Mouse (Mus musculus) layer of hippocampus, adult 9-10 months (tissue): ENCODE measurements around the gene Soat2.
"Not testable (repeated sequence)": the region's sequence is repeated elsewhere in the genome, so short reads cannot be mapped to it uniquely, and the experiment has no call there.

Source experiments
- DNase-seq: peaks from one replicate; pipeline ENCODE4 v3.0.0; 2022; ENCODE audit warnings: low spot score

The Soat2 gene

DNA sequence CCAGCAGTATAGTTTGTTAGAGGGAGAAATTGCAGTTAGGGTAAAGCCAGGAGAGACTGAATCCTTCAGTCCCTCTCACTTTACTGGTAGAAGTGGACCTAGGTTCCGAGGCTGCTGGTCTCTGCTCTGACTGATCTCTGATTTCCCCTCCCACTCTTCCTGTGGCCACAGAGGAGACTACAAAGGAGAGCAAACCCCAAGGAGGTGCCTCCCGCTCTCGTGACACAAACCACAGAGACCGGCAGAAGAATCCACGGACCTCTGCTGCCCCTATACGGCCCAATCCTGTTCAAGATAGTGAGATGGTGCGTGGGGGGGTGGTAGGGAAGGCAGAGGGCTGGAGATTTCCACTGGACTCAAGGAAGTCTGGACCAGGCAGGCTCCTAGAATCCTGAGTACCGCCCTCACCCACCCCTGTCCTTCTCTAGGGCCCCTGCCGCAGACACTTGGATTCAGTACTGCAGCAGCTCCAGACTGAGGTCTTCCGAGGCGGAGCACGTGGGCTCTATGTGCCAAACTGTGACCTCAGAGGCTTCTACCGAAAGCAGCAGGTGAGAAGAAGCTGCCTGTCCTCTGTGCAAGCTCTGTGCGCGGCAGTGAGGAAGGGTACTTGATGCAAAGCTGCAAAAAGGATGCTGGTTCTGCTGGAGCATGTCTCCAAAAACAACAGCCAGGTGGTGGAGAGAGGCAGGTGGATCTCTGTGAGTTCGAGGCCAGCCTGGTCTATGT is 2.5 kb upstream of the Soat2 start:
- no peak for DNase-seq

GRCm38 (mm10) chr15:102149561-102149960 is 765 bp upstream of the Soat2 start:
- no peak for DNase-seq

DNA sequence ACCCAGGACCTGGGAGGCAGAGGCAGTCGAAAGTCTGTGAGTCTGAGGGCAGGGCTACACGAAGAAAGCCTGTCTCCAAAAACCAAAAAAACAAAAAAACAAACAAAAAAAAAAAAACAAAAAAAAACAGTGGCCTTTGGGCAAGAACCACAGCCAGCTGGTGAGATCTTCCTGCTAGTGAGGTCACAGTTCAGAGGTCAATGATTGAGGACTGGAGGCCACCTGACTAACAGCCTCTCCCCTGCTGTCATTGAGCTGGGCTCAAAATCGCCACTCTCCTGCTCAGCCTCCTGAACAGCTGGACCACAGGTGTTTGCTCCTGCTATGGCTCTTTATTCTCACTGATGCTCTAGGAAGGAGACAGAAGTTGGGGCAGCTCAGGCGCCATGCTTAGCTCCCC is 2.3 kb downstream of the Soat2 start:
- DNase-seq, result no peak

GRCm38 (mm10) chr15:102155006-102155405 is 4.7 kb downstream of the Soat2 start:
- not testable (repeated sequence) for DNase-seq

DNA sequence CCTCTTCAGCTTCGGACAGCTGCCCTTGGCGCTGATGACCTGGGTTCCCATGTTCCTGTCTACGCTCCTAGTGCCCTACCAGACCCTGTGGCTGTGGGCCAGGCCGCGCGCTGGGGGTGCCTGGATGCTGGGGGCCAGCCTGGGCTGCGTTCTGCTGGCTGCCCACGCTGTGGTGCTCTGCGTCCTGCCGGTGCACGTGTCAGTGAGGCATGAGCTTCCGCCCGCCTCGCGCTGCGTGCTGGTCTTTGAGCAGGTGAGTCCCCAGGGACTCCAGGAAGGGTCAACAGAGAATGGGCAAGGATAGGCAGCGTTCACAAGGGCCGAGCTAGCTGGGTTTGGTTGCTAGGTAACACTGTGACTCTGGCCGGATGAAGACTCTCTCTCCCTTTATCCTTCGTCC is 6.5 kb downstream of the Soat2 start:
- no peak for DNase-seq

DNA sequence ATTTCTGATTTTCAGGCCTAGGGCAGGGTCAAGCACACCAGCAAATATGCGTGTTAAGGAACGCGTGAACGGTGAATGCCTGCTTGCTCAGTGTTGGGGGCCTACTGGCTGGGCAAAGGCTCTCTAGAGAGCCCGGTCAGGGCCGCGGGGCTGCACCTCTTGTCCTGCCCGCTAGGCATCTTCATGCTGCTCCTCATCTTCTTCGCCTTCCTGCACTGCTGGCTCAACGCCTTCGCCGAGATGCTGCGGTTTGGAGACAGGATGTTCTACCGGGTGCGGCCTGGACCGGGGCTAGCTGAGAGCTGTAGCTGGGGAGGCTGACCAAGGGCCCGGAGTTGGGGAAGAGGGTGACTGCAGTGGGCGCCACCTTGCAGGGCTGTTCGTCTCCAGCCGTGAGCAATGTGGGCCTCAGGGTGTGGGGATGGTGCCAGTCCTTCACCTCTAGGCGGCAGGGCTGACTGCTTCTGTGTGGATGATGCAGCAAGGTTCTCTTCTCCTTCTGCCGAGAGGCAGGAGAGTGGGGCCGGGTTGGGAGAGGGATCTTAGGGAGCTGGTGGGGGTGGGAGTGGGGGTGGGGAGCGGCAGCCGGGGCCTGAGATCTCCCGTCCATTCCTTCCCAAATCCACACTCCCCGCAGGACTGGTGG is 10.2 kb downstream of the Soat2 start:
- DNase-seq, result no peak

DNA sequence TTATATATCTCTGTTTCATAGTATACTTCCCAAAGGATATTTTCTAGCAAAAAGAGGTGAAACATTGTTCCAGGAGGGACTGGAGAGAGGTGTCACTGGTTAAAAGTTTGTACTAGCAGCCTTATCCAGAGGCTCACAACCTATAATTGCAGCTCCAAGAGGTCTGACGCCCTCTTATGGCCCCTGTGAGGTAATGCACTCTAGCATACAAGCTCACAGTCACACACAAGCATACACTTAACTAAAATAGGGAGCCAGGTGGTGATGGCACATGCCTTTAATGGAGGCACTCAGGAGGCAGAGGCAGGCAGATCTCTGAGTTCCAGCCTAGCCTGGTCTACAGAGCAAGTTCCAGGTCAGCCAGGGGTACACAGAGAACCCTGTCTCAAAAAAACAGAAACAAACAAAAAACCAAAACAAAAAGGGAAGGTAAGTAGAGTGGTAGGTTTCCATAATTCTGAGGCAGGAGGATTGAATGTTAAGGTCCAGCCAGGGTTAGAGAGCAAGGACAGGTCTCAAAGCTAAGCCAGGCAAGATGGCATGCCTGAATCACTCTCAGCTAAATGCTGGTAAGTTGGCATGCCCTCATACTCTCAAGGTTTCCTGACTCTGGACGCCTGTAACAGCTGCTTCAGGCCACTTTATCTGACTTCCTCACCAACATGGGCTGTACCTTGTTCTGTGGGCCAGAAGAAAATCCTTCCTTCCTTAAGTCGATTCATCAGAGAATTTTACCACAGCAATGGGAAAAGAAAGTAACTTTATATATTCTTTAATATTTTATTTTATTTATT is 13.8 kb downstream of the Soat2 start:
- DNase-seq, result no peak

GRCm38 (mm10) chr15:102165468-102166100 is 15.3 kb downstream of the Soat2 start:
- DNase-seq, result no peak

GRCm38 (mm10) chr15:102167620-102168021 is 17.3 kb downstream of the Soat2 start:
- DNase-seq, result no peak

GRCm38 (mm10) chr15:102169064-102169463 is 18.7 kb downstream of the Soat2 start:
- no peak for DNase-seq

DNA sequence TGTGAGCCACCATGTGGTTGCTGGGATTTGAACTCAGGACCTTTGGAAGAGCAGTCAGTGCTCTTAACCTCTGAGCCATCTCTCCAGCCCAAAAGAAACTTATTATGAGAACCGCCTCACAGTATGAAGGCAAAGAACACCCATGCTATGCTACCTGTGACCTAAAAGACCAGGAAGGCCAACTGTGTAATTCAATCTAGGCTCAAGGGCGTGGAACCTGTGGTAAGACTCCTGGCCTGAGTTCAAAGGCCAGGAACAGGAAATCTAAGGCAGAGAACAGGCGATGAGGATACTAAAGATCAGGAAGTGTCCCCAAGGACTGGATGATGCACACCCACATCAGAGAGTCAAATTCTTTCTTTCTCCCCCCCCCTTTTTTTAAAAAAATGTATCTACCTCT is 23.3 kb downstream of the Soat2 start:
- no peak for DNase-seq

GRCm38 (mm10) chr15:102175736-102176319 is 25.5 kb downstream of the Soat2 start:
- no peak for DNase-seq

DNA sequence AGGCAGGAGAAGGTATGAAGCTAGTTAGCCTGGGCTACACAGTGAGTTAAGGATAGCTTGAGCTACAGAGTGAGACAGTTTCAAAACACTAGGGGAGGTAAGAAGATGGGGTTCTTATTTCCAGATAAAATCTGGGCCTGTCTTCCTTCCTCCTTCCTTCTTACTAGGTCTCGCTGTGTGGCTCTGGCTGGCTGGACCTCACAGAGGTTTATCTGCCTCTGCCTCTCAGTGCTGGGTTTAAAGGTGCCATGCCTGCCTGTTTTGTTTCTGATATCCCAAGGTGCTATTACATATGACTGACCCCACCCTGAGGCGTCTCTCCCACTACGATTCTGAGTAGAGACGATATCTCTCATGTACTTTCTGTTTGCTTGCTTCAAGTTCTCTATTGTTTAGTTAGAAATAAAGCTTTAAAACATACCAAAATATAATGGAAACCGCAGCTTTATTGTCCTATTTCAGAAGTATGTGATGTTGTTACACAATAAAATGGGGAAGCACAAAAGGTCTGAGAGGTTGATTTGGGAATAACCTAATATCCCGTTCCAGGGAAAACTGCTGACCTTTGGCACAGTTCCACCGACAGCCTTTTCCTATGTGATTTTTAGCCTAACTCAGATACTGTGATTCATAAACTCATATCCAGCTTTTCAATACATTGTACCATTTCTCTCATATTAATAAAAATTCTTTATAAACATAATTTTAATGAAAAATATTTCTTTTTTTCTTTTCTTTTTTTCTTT is 26.4 kb downstream of the Soat2 start:
- no peak for DNase-seq

GRCm38 (mm10) chr15:102177417-102177816 is 27.1 kb downstream of the Soat2 start:
- no peak for DNase-seq

DNA sequence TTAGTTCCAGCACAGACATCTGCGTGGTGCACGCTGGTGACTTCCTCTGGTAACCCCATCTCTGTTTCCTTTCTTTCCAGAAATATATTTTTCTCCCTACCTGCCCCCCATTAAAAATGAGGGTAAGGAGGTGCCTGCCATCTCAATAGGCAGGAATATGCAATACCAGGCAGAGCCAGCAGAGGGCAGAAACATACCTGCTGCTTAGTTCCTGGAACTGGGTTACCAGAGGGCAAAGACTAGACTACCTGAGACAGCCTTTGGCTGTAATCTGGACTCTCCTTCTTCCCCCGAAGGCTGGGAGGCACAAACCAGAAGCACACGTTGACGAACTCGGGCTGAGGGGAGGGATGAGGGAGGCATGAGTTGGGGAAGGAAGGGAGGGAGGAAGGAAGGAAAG is 28.0 kb downstream of the Soat2 start:
- peak; percentile 85 for DNase-seq

DNA sequence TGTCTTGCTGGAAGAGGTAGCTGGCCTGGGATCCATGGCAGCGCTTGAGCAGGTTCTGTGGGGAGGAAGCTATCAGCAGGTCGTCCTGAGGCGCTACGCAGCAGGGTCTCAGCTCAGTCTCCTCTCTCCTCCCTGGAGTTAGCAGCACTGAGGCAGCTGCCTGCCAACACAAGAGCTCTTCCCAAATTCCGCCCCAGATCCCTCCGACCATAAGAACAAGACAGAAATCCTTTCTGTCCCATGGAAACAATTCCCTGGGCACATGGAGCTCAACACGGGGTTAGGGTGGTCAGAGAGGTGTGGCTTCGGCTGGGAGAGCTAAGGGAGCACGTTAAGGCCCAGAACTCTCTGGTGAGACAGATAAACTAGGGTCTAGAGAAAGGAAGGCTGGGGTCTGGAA is 28.8 kb downstream of the Soat2 start:
- no peak for DNase-seq

GRCm38 (mm10) chr15:102179924-102180323 is 29.6 kb downstream of the Soat2 start:
- DNase-seq, result no peak

DNA sequence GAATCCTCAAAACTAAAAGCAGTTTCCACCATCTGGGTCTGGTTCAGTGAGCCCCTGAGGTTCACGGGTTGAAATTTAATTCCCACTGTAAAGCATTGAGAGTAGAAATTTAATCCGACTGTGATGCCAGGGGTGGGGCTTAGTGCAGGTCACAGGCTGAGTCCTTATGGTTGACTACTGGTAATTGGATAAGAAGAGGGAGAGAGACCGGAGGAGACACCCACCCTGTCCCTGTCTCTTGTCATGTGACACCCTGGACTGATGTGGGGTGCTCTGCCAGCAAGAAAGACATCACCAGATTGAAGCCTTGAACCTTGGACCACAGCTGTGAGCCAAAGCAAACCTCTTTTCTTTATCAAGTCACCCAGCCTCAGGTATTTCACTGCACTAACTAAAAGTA is 32.8 kb downstream of the Soat2 start:
- DNase-seq, result no peak

DNA sequence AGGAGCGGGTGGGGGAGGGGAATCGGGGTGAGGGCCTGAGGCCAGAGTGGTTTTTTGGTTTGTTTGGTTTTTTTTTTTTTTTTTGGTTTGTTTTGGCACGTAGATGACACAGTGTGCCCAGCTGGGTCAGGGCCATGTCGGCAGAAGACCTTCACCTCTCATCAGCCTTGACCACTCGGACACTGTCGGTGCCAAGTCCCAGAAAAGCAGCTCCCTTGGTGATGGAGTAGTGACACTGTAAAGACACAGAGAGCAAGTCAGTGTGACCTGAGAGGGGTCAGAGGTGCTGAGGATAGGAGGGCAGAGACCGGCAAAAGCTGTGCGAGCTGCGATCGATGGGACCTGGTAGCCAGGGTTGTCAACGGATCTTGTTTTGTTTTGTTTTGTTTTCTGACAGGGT is 35.9 kb downstream of the Soat2 start:
- no peak for DNase-seq

GRCm38 (mm10) chr15:102188096-102188495 is 37.8 kb downstream of the Soat2 start:
- no peak for DNase-seq

- no peak for DNase-seq
Observed at GRCm38 (mm10) chr15:102188883-102189282, 38.6 kb downstream of the Soat2 start.
